Mouse (Mus musculus): ENCODE measurements around the gene Tmod1. TPM values are rescaled to one million over a fixed set of nuclear protein-coding genes. Genes with fewer than 3 reads are reported as not detected.

The Tmod1 gene
- 0.65 and 1.2 TPM in 2 replicates for polyA plus RNA-seq (2012; rRNA removed)

DNA sequence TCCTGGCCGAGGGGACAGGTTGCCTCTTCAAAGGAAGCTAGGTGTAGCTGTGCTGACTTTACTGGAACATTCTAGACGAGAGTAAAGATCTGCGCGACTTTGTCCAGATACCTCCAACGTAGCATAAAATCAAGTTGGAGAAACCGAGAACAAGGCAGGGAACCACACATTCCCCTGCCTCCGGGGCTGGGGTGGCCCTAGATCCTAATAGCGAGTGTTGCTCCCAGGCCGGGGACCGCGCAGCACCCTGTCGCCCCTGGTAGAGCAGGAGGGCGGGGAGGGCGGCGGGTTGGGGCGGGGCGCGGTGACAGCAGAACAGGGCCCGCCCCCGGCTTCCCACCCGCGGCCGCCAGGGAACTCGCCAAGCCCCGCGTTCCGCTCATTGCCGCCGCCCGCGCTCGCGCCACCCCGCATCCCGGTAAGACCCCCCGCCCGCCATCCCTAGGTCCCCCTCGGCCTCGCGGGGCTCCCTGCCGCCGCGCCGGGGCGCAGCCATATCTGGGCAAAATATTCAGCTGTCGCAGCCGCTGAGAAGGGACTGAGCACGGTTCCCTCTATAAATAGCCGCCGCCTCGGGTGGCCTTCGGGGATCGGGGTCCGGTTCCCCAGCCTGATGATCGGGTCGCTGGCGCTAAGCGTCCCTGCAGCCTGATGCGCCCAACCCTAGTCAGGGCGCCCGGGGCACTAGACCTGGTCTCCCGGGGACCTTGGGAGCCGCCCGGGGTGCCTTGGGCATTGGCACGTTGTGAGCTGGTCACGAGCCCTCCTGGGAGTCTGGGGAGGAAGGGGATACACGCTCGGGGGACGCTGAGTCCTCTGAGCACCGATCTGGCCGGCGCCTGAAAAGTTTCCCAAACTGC, at the start of gene Tmod1:
TSS of gene Tmod1 (plus strand) at position 44 of the 860 bp plus-strand sequence.

DNA sequence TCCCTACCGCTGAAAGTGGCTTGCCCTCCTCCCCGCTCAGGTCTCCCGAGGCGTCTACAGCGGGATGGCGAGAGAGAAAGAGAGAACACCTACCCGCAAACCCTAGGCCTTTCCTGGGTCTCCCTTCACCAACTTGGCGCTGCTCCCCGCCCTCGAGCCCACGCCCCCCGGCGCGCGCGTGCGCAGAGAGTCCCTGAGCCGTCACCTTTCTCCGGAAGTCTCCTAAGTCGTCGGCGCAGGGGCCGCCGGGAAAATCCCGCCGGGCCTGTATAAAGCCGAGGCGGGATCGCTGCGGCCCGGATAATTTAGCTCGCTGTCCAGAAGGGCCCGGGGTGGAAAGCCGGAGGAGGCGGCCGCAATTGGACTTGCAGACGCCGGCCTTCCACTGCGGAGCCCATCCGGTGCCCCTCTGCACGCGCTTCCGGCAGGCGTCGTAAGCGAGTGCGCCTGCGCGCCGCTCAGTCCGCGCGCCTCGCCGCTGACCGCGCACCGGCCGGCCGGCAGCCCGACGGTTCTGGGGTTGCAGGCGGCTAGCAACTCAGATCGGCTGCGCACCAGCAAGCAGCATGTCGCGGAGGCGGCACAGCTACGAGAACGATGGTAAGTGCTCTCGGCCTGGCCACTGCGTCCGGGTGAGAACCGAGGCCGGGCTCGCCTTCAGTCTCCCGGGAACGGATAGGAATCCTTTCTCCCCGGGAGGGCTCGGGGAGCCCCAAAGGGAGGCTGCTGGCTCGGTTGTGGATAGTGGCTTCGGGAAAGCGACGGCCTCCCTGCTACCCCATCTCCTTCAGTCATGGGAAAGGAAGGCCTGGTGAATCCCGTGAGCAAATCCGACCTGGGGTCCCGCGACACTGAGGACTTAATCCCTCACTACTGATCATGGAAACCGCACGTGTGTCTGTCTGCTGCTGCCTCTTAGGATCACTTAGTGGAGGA, 99.8 kb downstream of the Tmod1 start, which contains the start of the genes Ncbp1 and Tstd2:
TSS of gene Ncbp1 (plus strand) at position 327 of the 936 bp plus-strand sequence.
TSS of gene Tstd2 (minus strand) at position 408 of the 936 bp plus-strand sequence.

Other genes with a start within 250 kb of the Tmod1 start
- gene Aldh1b1, start 239.9 kb upstream of the Tmod1 start, polyA plus RNA-seq (2012; rRNA removed) = 1.2 and 2.4 TPM in 2 replicates
- gene Igfbpl1, start 212.0 kb upstream of the Tmod1 start, polyA plus RNA-seq (2012; rRNA removed) = 0.06 TPM in 2 replicates
- gene Stra6l, start 190.3 kb upstream of the Tmod1 start, polyA plus RNA-seq (2012; rRNA removed) = 0.18 and 0.22 TPM in 2 replicates
- gene Ccdc180, start 148.6 kb upstream of the Tmod1 start, polyA plus RNA-seq (2012; rRNA removed) = 0.03 and 0.05 TPM in 2 replicates
- gene Tdrd7, start 73.6 kb upstream of the Tmod1 start, polyA plus RNA-seq (2012; rRNA removed) = 4.6 and 5.6 TPM in 2 replicates
- gene Ncbp1, start 99.7 kb downstream of the Tmod1 start, polyA plus RNA-seq (2012; rRNA removed) = 5.2 and 5.3 TPM in 2 replicates
- gene Tstd2, start 99.8 kb downstream of the Tmod1 start, polyA plus RNA-seq (2012; rRNA removed) = 3.3 and 4.8 TPM in 2 replicates
- gene Xpa, start 157.4 kb downstream of the Tmod1 start, polyA plus RNA-seq (2012; rRNA removed) = 4.5 and 21.7 TPM in 2 replicates